Mouse (Mus musculus): ENCODE measurements at regions not wholly inside any gene's neighbourhood (a gene's known extent, or its start where the extent isn't known, plus 50 kb on each side); places are given as distances from the start of the nearest gene placed in this dataset.
A peak's percentile ranks its signal among the peaks of the same experiment; 100 is the strongest.

DNA sequence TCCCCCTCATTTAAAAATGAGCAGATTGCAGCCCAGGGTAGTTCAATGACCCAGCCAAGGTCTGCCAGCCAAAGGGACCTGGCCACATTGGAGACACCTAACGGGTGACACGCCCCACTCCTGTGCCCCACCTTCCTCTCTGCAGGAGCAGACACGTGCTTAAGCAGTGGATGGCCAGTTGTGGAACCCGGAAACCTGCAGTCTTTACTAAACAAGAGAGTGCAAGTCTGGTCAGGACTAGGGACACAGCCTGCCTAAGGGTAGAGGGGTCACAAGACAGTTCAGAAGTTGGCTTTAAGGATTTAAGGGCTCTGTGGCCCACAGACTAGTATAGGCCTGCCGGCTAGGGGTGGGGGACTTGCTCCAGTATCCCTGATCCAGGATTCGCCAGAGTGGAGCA is 179.2 kb upstream of the Gm4791 start:
- no peak for DNase-seq

DNA sequence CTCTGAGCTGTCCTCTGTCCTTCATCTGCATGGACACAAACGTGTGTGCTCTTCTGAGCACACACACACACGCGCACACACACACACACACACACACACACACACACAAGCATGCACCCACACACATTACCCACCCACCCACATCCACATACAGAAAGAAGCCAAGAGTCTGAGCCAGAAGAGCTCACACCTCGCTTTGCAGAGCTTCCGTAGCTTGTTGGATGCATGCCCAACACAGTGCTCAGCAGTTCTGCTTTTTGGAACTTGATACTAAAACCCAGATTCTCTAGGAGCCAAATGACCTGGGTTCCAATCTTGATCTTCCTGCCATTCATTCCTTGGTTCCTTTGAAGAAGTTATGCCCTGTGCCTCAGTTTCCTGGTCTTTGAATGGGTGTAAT is 182.4 kb upstream of the Gm4791 start:
- no peak for DNase-seq

GRCm38 (mm10) chr9:46814478-46815241 is 183.9 kb upstream of the Gm4791 start:
- peak; percentile 55 for DNase-seq

DNA sequence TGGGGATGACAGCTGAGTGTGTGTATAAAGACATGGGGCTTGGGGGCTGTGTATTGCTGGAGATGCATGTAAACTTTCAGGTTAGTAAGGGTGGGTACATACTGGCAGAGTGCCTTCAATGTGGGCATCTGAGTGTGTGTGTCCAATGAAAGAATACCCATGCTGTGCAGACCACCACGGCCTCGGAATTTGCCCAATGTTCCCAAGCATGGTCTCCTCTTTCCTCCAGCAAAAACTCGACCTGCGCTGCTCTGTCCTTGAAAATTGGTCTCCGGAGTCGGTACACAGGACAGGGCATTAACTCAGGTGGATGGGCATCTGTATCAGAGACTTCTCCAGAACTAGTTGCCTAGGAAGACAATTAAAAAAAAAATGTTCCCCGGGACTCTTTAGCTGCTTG is 188.3 kb upstream of the Gm4791 start:
- no peak for DNase-seq

- DNase-seq = no peak
Observed at GRCm38 (mm10) chr9:46795446-46795845, 203.1 kb upstream of the Gm4791 start.

DNA sequence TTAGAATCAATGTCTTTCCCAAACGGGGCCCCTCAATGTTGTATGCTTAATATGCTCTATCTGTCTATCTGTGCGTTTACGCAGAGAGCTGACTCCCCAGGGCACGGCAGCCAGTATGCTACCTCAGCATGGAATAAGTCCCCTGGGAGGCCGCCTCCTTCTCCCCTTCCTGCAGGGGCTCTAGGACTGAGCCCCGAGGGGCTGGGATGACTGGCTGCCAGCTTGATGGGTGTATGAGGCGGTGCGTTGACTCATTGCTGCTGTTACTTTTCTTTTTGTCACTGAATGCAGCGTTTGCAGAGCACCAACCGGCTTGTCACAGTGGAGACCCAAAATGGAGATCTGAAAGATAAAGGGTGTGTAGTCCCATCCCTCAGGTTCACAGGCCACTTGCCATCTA is 209.5 kb upstream of the Gm4791 start:
- no peak for DNase-seq

- DNase-seq = no peak
Observed at GRCm38 (mm10) chr9:46788456-46788855, 210.1 kb upstream of the Gm4791 start.

- DNase-seq = no peak
Observed at GRCm38 (mm10) chr9:46784355-46784975, 214.1 kb upstream of the Gm4791 start.

- no peak for DNase-seq
Observed at GRCm38 (mm10) chr9:46783597-46784354, 214.8 kb upstream of the Gm4791 start.

DNA sequence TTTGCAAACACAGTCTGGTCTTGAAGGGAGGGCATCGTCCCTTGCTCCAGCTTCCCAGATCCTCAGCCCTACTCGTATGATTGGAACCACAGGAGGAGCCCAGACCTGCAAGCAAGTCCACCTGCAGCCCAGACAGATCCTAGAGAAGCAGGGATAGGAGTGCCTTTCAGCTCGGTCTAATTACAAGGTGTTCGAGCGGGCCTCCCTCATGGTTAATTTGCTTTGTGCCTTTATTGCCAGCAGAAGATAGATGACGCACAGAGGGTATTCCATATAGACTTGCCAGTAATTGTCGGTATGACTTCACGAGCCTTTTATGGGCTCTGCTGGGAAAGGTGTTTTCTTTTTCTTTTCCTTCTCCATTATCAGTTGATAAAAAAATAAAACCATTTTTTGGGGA is 216.9 kb upstream of the Gm4791 start:
- no peak for DNase-seq

GRCm38 (mm10) chr9:46778769-46779168 is 219.8 kb upstream of the Gm4791 start:
- DNase-seq = no peak

DNA sequence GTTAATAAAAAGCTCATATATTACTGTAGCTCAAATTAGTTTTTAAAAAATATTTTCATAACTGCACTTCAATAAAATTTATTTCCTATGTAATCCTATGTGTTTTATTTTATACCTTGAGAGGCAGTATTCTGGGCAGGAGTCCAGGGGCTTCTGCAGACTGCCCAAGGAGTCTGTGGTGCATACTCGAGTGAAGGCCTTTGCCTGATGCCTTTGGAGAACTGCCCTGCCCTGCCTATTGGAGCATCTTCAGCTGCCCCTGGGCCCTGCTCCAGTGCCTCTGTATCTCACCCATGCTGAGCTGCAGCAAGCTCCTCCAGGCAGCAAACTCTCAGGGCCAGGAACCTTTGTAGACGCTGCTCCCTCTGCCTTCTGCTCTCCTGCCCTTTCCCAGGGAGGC is 223.7 kb upstream of the Gm4791 start:
- DNase-seq = no peak

- DNase-seq = no peak
Observed at GRCm38 (mm10) chr9:46760247-46760646, 238.3 kb upstream of the Gm4791 start.

DNA sequence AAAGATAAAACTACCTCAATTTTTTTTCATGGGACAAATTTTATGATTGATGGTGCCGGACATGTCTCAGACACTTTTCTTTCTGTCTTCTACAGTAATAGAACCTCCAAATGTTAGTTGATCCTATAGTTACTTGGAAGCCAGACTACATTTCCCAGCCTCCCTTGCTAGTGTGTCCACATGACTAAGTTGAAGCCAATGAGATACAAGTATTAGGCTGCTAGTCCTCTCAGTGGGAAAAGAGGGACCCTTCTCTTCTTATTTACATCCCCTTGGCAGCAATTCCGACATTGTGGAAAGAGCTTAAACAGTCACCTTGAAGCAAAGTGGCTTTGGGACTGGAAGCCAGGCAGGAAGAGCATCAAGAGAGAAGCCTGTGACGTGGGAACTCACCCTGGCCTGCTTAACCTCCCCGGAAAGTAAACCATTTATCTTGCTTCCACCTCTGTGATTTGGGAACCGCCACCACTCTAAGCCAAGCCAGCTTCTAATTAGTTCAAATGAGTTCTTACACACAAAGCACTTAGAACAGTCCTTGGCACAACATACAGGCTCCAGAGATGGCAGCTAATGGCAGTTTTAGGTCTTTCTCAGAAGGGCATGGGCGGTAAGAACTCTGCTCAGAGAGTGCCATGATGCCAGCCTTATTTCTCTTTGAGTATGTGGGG is 241.4 kb upstream of the Gm4791 start:
- DNase-seq = no peak

- DNase-seq = no peak
Observed at GRCm38 (mm10) chr9:46751981-46752380, 246.6 kb upstream of the Gm4791 start.

- DNase-seq = no peak
Observed at GRCm38 (mm10) chr9:46749441-46749840, 249.1 kb upstream of the Gm4791 start.

- no peak for DNase-seq
Observed at GRCm38 (mm10) chr9:46746266-46746665, 252.3 kb upstream of the Gm4791 start.

DNA sequence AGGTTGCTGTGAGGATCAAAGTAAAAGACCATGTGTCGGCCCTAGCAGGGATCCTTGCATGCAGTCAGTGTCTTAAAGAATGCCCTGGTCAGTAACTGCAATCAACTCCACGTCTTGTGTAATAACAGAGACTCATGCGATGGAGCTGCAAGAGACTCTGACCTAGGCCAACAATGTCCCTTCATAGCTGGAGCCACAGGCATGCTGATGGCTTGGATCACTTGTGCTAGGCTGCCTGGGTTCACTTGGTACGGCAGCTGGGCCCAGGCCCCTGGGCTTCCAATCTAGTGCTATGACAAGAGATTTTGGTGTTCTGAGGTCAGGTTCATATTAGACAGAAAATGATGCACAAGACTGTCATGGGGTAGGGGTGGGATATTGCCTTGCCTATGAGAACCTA is 258.0 kb upstream of the Gm4791 start:
- DNase-seq = no peak

DNA sequence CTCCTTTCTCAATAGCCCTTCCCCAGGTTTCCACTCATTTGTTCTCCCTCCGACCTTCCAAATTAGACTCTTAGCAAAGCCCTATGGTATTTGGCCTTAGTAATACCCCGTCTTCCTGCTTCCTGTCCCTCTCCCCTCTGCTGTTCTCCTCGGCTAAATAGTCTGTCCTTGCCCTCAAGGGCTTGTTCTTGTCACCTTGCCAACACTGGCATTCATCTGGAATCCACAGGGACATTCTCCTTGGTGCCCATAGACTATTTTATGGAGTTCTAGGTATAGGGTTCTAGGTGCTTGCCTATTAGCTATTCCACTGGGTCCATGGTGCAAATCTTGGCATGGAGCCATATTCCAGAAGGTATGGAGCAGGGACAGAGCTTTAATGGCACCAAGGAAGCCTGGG is 259.2 kb upstream of the Gm4791 start:
- no peak for DNase-seq

GRCm38 (mm10) chr9:46738634-46739033 is 259.9 kb upstream of the Gm4791 start:
- no peak for DNase-seq

GRCm38 (mm10) chr9:46738056-46738455 is 260.5 kb upstream of the Gm4791 start:
- DNase-seq = no peak

DNA sequence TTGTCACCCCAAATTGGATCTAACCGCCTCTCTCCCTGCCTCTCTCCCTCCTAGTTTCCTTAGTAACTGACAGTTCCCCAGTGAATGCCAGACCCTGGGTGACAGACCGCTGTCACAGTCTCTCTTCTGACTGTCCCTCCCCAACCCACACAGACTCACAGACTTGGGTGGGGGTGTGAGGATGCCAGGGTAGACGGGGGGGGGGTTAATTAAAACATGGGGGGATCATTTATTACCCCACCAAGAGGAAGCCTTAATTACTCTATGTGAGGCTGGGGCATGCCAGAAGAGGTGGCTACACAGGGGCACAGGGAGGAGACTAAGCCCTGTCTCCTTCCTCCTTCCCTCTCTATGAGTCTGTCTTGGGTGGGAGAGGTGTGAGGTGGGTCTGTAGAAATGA is 261.1 kb upstream of the Gm4791 start:
- DNase-seq = no peak

- no peak for DNase-seq
Observed at GRCm38 (mm10) chr9:46736232-46736631, 262.3 kb upstream of the Gm4791 start.
